Mouse (Mus musculus) naive thymus-derived CD4-positive, alpha-beta T cell, adult 2 months (primary cell): ENCODE results near the gene Znhit2.

Experiments used
- DNase-seq: peaks from one replicate; pipeline ENCODE4 v3.0.0-alpha.2; 2011; ENCODE audit warnings: low read depth

Gene Znhit2

GRCm38 (mm10) chr19:6071261-6071660, 10.3 kb downstream of the Znhit2 start:
- no peak for DNase-seq

DNA sequence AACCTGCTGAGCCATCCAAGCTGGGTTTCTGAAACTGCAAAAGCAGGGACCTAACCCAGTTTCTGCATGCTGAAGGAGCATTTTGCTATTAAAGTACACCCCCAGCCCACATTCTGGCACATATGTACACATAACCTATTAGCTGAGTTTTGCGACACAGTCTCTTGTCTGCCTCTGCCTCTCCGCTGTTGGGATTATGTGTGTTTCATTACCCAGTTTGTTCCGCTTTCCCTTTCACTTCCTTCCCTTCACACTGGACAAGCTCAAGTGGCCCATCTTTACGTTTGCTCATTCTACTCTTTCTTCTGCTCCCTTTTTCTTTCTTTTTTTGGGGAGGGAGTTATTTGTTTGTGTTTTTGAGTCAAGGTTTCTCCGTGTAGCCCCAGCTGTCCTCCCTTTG, 12.9 kb downstream of the Znhit2 start:
- DNase-seq = no peak

GRCm38 (mm10) chr19:6076564-6077393, 15.8 kb downstream of the Znhit2 start, which contains the start of gene Vps51:
Vps51 (minus strand) TSS chr19:6077231.
- DNase-seq = peak; percentile 94

DNA sequence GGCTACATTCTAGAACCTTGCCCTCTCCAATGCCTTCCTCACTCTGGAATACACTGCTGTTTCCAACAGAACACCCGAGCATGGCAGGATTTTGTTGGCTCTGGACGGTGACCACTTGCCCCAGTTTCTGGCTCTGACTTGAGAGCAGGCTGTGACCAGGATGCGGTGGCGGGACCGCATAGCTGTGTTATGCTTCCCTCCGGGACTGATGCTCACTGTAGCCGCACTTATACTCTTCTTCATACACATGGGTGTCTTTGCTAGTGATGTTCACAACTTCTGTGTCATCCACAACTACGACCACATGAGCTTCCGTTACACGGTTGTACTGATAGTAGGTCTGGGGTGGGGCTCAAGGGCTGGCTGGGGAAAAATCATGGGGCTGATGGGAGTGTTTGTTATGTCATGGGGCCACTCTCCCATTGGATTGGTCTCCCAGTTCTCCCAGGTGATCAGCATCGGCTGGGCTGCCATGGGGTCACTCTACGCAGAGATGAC, 19.0 kb downstream of the Znhit2 start, which contains the start of gene Tmem262:
Gene Tmem262, plus strand, starts transcription at position 51 of the 498 bp plus-strand sequence.
- DNase-seq = no peak

DNA sequence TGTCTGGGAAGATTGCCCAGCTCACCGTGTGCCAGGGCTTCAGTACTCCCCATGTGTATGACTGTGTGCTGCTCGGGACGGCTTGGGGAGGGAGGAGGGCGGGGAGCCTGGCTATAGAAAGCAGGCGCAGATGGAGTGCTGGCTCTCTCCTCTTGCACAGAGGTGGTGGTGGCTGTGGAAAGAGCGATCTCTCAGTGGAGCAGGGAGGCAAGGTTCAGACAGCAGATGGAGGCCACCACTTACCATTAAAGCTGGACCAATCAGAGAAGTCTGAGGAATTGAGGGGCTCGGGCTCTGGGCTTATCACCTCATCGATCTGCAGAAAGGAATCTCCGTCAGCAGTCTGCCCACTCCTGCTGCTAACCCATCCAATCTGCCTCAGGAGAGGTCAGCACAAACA, 21.2 kb downstream of the Znhit2 start, which contains the start of gene Gm28374:
Gene Gm28374, minus strand, starts transcription at position 101 of the 400 bp plus-strand sequence.
- no peak for DNase-seq

GRCm38 (mm10) chr19:6084478-6085248, 23.7 kb downstream of the Znhit2 start, which contains the start of the genes Zfpl1 and Cdca5:
Zfpl1 (minus strand) TSS chr19:6084956.
Cdca5 (plus strand) TSS chr19:6084983.
- DNase-seq = peak; percentile 98

DNA sequence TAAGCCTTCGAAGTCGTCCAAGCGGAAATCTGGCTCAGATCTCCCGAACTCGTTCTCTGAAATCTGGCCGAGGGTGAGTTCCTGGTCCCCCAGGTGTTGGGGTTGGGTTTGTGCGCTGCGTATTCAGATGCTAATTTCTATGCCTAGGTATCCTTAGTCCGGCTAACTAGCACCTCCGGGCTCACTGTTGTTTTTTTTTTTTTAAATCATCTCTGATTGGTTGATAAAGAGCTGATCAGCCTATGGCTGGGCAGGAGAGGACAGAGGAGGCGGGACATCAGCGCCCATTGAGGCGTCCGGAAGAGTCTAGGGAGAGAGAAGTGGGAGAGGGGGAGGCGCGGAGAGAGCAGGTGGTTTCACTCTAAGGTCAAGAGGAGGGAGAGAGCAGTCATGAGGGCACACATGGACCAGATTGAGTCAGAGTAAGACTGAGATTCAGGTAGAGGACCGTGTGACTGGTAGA, 24.5 kb downstream of the Znhit2 start:
- peak; percentile 84 for DNase-seq

GRCm38 (mm10) chr19:6088841-6089240, 27.8 kb downstream of the Znhit2 start:
- no peak for DNase-seq

GRCm38 (mm10) chr19:6094119-6094518, 33.1 kb downstream of the Znhit2 start, which contains the start of gene AC131692.1:
AC131692.1 (plus strand) TSS chr19:6094419.
- no peak for DNase-seq

DNA sequence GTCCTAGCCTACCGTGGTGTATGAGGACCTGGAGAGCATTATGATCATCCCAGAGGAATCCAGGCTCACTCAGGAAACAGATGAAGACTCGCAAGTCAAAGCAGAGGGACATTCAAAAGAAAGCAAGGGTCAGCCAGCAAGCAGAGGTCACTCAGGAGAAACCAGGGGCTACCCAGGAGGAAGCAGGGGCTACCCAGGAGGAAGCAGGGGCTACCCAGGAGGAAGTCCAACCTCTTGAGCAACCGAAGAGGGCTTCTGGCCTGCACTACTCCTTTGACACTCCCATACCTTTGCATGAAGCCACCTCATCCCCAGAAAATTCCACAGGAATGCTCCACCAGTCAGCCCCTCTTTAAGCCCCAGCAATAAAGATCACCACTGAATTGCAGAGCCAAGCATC, 36.9 kb downstream of the Znhit2 start:
- no peak for DNase-seq

GRCm38 (mm10) chr19:6101186-6101585, 40.2 kb downstream of the Znhit2 start:
- DNase-seq = no peak

- no peak for DNase-seq
These were observed 41.3 kb downstream of the Znhit2 start for GRCm38 (mm10) chr19:6102169-6102853.

GRCm38 (mm10) chr19:6104476-6104875, 43.5 kb downstream of the Znhit2 start:
- DNase-seq = no peak

DNA sequence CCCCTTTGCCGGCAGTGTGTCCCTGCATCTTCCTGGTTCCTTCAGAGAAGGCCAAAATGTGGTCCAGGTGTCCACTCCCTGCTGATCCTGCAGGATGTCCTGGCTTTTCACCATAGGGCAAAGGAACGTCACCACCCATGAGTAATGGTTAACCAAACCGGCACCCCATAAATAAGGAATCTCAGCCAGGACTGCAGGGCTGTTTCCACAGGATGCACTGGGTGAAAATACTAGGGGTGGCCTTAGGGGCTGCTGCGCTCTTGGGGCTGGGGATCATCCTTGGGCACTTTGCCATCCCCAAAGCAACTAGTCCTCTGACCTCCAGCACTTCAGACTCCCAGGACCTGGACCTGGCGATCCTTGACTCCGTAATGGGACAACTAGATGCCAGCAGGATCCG, 44.6 kb downstream of the Znhit2 start, which contains the start of gene Naaladl1:
Gene Naaladl1, plus strand, starts transcription at position 197 of the 400 bp plus-strand sequence.
- DNase-seq = no peak
